Mouse (Mus musculus) heart, embryonic 13.5 days (tissue): ENCODE data around the gene Iqschfp. TPM values are rescaled to one million over a fixed set of nuclear protein-coding genes. Genes with fewer than 3 reads are reported as not detected.
"Not testable (repeated sequence)": the region's sequence is repeated elsewhere in the genome, so short reads cannot be mapped to it uniquely, and the experiment has no call there.

ENCODE experiments used
- ATAC-seq: fragments of 200-750 bp; cut with Nextera tagmentation; 2 replicates; pipeline ENCODE4 v1.8.0; 2017; ENCODE audit warnings: moderate TSS enrichment; ENCODE audit not compliant: insufficient number of reproducible peaks, low FRiP score, low TSS enrichment; ENCODE audit errors: extremely low read depth
- H3K27ac ChIP-seq: fragments of 300-500 bp; sonication (generic); replicated peaks from 2 replicates; pipeline ENCODE4 v1.5.1; 2015; ENCODE audit warnings: moderate library complexity, mild to moderate bottlenecking, inconsistent platforms
- H3K27me3 ChIP-seq: fragments of 300-500 bp; sonication (generic); replicated peaks from 2 replicates; pipeline ENCODE4 v1.6.1; 2015; ENCODE audit warnings: mild to moderate bottlenecking, inconsistent platforms
- H3K36me3 ChIP-seq: fragments of 300-500 bp; sonication (generic); 2 replicates; pipeline ENCODE4 v1.6.1; 2015; ENCODE audit warnings: mild to moderate bottlenecking, inconsistent platforms
- H3K4me1 ChIP-seq: fragments of 300-500 bp; sonication (generic); 2 replicates; pipeline ENCODE4 v1.6.1; 2015; ENCODE audit warnings: inconsistent platforms
- H3K4me2 ChIP-seq: fragments of 300-500 bp; sonication (generic); 2 replicates; pipeline ENCODE4 v1.6.1; 2015; ENCODE audit warnings: inconsistent platforms, mild to moderate bottlenecking, moderate library complexity
- H3K4me3 ChIP-seq: fragments of 300-500 bp; sonication (generic); 2 replicates; pipeline ENCODE4 v1.5.1; 2015; ENCODE audit warnings: moderate library complexity, mild to moderate bottlenecking, inconsistent platforms
- H3K9ac ChIP-seq: fragments of 300-500 bp; sonication (generic); 2 replicates; pipeline ENCODE4 v1.6.1; 2015; ENCODE audit warnings: inconsistent platforms, mild to moderate bottlenecking, moderate library complexity
- H3K9me3 ChIP-seq: fragments of 300-500 bp; sonication (generic); 2 replicates; pipeline ENCODE4 v1.6.1; 2016; ENCODE audit warnings: inconsistent platforms
- WGBS: fragments of 180-500 bp; shearing (Covaris S2); methylation state at CpG from one replicate; pipeline ENCODE4 v1.1.7; 2015; ENCODE audit warnings: mixed read lengths; 5-methylcytosine and 5-hydroxymethylcytosine counted together
- polyA plus RNA-seq: library from polyadenylated mRNA; unstranded; fragments of >200 nt; fragmentation: Nextera tagmentation; extraction: Ambion mirVana; gene quantifications from 2 replicates; pipeline ENCODE4 v1.2.1, GENCODE M21; 2015

Iqschfp gene
- polyA plus RNA-seq, 1 experiment from 2014 or later = not detected

GRCm38 (mm10) chr3:68092108-68092507 is 200.1 kb downstream of the Iqschfp start:
- ATAC-seq = no peak
- H3K9me3 ChIP-seq = no peaks in the 10 kb centered on the region
- no peak overlapping the region for H3K27ac ChIP-seq
- no peak overlapping the region for H3K4me3 ChIP-seq
- WGBS = 69% methylated on average over 4 of the region's 4 CpGs
- no peaks in the 10 kb centered on the region for H3K4me1 ChIP-seq
- H3K4me2 ChIP-seq = no peak overlapping the region
- no peaks in the 10 kb centered on the region for H3K27me3 ChIP-seq
- H3K36me3 ChIP-seq = no peaks in the 10 kb centered on the region
- H3K9ac ChIP-seq = no peak overlapping the region

DNA sequence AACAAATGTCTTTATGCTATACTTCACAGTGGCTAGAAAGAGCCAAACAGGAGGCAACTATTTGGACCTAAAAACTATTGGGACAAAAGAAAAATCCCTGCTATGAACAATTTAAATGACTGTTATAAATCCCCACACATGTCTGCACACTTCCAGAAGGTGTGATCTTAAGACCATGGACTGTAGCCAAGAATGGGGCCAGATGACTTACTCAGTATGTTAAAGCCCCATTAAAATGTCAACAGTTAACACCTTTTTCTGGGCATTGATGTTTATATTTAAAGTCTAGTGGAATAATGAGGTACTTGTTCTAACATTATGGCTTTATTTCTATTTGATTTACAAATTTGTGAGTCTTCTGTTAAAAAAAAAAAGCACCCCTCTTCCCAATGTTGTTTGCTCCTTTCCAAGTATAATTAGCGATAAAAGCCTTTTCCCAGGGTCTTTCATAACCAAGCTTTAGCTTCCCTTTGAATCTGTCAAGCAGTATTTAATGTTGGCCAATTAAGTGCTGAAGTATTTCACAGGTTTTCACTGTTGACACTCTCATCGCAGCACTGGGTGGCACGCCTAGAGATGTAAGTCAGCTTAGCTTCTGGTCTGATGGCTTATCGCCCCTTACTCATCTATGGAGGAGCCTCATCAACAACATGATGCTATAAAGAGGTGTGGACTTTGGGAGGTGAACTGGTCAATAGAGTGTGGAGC is 204.8 kb downstream of the Iqschfp start:
- Histone ChIP-seq H3K27ac (no peak overlapping the region), H3K4me2 (no peak overlapping the region), H3K4me1 (no peaks in the 10 kb centered on the region), H3K9me3 (no peaks in the 10 kb centered on the region), H3K9ac (no peak overlapping the region), H3K4me3 (no peak overlapping the region), H3K36me3 (no peaks in the 10 kb centered on the region), H3K27me3 (no peaks in the 10 kb centered on the region)
- 72% methylated on average over 4 of the region's 4 CpGs for WGBS
- no peak for ATAC-seq

- not testable (repeated sequence) for H3K9me3 ChIP-seq, H3K4me1 ChIP-seq, H3K36me3 ChIP-seq, H3K27me3 ChIP-seq, H3K27ac ChIP-seq, H3K4me2 ChIP-seq, ATAC-seq, H3K4me3 ChIP-seq, H3K9ac ChIP-seq
- 81% methylated on average over 6 of the region's 6 CpGs for WGBS
Observed at GRCm38 (mm10) chr3:68099561-68099960, 207.5 kb downstream of the Iqschfp start.

DNA sequence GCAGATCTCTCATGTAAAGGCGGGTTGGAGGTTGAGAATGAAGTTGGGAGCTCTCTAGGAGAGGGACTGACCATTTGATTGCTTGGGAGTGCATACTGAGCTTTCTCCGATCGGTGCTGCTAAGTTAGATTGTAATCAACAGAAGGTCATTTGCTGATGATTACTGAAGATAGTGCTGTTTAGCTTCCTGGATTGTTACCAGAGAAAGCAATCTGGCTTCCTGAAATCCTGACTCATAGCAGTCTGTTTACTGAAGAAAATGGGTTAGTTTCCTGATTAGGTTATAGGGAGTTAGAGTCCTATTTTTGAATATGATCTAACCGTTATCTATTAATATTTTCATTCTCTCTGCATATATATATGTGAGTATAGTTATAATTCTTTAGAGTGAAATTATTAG is 209.3 kb downstream of the Iqschfp start:
- no peaks in the 10 kb centered on the region for H3K36me3 ChIP-seq
- no peaks in the 10 kb centered on the region for H3K9me3 ChIP-seq
- WGBS = 60% methylated on average over 4 of the region's 4 CpGs
- H3K9ac ChIP-seq = no peak overlapping the region
- no peak overlapping the region for H3K27ac ChIP-seq
- no peaks in the 10 kb centered on the region for H3K4me1 ChIP-seq
- no peaks in the 10 kb centered on the region for H3K27me3 ChIP-seq
- H3K4me2 ChIP-seq = no peak overlapping the region
- no peak overlapping the region for H3K4me3 ChIP-seq
- no peak for ATAC-seq

DNA sequence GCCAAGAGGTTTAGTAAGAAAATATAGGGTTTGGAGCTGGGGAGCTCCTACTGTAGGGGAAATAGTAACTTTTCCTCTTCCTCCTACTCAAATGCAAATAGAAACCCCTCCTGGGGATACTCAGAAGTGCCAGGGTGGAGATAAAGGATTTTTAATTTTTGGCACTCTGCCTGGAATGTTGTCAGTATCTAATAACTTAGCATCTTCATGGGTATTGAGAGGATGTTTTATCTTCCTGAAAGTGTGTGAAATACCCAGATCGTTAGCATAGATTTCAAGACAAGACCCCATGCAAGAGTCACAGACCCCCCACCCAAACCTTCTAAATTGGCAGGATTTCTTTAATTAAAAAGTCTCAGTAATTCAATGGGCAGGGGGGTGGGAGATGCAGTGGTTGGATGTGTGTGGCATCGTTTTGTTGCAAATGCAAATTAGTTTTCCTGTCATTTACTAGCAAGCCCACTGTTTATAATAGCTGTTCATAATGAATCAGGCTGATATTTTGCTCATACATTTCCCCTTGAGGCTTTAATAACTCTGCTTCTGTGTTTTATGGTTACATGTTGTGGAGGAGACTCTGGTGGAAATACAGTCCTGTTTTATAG is 213.2 kb downstream of the Iqschfp start:
- no peaks in the 10 kb centered on the region for H3K4me1 ChIP-seq
- H3K27ac ChIP-seq = no peak overlapping the region
- H3K36me3 ChIP-seq = no peaks in the 10 kb centered on the region
- H3K9me3 ChIP-seq = no peaks in the 10 kb centered on the region
- H3K4me2 ChIP-seq = no peak overlapping the region
- no peak overlapping the region for H3K4me3 ChIP-seq
- 71% methylated on average over 2 of the region's 2 CpGs for WGBS
- no peak for ATAC-seq
- H3K27me3 ChIP-seq = no peaks in the 10 kb centered on the region
- no peak overlapping the region for H3K9ac ChIP-seq

DNA sequence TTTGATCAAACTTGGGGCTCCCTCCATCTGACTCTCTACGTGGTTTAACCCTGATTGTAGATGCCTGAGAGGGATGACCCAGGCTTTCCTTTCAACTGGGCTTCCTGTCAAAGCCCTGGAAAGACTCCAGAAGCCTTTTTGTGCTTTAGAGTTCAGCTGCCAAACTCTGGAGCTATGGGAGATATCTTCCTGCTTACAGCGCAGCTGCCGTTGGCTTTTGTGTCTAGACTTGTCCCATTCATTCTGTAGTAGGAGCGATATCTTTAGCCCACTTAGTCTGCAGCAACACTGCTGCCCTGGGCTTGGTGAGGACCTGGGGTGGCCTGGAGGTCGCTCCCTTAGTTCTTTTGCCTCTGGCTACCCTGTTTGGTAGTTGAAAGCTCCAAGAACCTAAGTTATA is 229.3 kb downstream of the Iqschfp start:
- Histone ChIP-seq H3K27ac (peak overlapping the region; percentile 60), H3K4me1 (peaks cover 11% of the 10 kb centered on the region), H3K27me3 (no peaks in the 10 kb centered on the region), H3K36me3 (no peaks in the 10 kb centered on the region), H3K4me3 (no peak overlapping the region), H3K4me2 (no peak overlapping the region), H3K9ac (no peak overlapping the region), H3K9me3 (no peaks in the 10 kb centered on the region)
- ATAC-seq = no peak
- WGBS = 14% methylated on average over 5 of the region's 5 CpGs

DNA sequence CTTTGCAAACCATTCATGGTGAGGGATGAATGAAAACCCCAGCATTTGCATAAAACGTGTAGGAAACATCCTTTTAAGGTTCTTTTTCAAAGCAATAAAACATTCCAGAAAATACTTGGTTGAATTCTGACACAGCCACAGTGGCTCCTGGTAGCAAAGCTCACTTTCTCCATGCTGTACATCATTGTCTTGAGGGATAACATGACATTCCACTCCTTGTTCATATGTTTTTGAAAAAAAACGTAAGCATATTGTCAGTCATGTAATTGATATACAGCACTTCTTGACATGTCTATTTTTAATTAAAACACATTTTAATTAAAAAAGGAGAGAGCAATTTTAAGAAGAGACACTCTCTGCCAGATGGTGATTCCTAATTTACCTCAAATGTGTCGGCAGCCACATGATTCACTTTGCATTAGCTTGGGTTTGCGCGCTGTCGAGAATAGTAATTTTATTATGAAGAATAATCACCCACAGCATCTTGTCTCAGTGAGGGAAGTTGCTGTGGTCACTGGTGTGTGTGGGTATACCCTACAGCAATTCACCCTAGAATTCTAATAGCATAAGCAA is 234.3 kb downstream of the Iqschfp start:
- no peak for ATAC-seq
- no peak overlapping the region for H3K27ac ChIP-seq

DNA sequence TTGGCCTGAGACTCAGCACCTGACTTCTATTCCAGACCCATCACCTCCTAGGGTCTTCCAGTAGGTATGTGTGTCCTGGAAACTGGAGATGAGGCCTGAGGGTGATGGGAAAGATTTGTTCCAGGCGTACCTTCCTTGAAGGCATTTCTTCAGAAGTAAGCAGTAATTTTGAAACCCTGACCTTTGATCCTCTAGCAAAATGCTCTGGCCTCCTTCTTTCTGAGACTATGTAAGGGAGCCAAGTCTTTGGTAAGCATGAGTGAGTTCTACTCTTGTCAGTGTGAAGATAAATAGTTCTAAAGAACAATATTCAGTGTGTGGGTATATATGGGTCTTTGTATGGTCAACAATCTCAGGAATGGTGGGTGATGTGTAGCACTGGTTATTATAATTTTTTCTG is 238.4 kb downstream of the Iqschfp start:
- H3K9me3 ChIP-seq = no peaks in the 10 kb centered on the region
- H3K27ac ChIP-seq = no peak overlapping the region
- H3K9ac ChIP-seq = no peak overlapping the region
- H3K4me1 ChIP-seq = no peaks in the 10 kb centered on the region
- no peak overlapping the region for H3K4me3 ChIP-seq
- H3K27me3 ChIP-seq = no peaks in the 10 kb centered on the region
- H3K36me3 ChIP-seq = no peaks in the 10 kb centered on the region
- no peak for ATAC-seq
- WGBS = 79% methylated on average over 1 of the region's 1 CpGs
- H3K4me2 ChIP-seq = no peak overlapping the region

More for the DNA sequence above, 234.3 kb downstream of the Iqschfp start:
- H3K36me3 ChIP-seq = no peaks in the 10 kb centered on the region
- H3K4me2 ChIP-seq = no peak overlapping the region
- H3K27me3 ChIP-seq = no peaks in the 10 kb centered on the region
- WGBS = 60% methylated on average over 6 of the region's 6 CpGs
- no peak overlapping the region for H3K9ac ChIP-seq
- no peak overlapping the region for H3K4me3 ChIP-seq
- H3K4me1 ChIP-seq = peaks cover 6% of the 10 kb centered on the region
- no peaks in the 10 kb centered on the region for H3K9me3 ChIP-seq

DNA sequence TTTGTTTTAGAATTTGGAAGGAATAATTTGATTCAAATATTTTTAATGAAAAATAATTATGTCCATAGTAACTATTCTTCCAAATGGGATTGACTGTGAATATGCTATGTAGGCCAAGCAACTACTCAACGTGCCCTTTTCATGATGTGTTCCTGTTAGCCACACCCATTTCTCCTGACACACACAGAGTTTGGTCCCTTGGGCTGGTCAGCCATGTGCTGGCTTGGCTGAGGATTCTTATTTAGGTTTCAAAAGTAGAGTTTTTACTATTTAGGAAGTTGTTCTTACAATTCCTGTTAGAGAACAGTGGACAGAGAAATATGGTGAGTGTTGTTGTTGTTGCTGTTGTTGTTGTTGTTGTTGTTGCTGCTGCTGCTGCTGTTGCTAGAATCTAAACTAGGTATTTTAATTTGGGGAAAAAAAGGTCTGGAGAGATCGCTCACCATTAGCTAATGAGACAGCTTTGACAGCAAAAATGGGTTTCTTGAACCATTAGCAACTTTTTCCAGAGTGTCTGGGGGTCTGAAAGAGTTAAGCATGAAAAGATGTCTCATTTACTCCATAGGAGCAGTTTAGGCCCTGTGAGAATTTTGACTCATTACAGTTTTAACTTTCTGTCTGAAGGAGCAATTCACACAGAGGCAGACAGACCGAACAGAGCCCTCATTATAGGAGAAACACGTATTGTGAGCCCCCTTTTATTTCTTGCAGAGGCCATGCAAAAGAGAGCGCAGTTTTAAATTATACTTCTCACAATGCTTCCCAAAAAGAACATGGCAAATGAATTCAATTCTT is 247.0 kb downstream of the Iqschfp start:
- Histone ChIP-seq H3K9ac (no peak overlapping the region), H3K4me2 (no peak overlapping the region), H3K9me3 (no peaks in the 10 kb centered on the region), H3K27ac (no peak overlapping the region), H3K27me3 (no peaks in the 10 kb centered on the region), H3K4me3 (no peak overlapping the region), H3K4me1 (no peaks in the 10 kb centered on the region), H3K36me3 (no peaks in the 10 kb centered on the region)
- ATAC-seq = no peak
- 70% methylated on average over 5 of the region's 5 CpGs for WGBS

GRCm38 (mm10) chr3:68150688-68151087 is 258.7 kb downstream of the Iqschfp start:
- H3K9ac ChIP-seq = no peak overlapping the region
- 76% methylated on average over 8 of the region's 8 CpGs for WGBS
- ATAC-seq = no peak
- no peak overlapping the region for H3K4me3 ChIP-seq
- no peak overlapping the region for H3K4me2 ChIP-seq
- no peaks in the 10 kb centered on the region for H3K9me3 ChIP-seq
- no peak overlapping the region for H3K27ac ChIP-seq
- no peaks in the 10 kb centered on the region for H3K27me3 ChIP-seq
- H3K4me1 ChIP-seq = no peaks in the 10 kb centered on the region
- H3K36me3 ChIP-seq = no peaks in the 10 kb centered on the region

DNA sequence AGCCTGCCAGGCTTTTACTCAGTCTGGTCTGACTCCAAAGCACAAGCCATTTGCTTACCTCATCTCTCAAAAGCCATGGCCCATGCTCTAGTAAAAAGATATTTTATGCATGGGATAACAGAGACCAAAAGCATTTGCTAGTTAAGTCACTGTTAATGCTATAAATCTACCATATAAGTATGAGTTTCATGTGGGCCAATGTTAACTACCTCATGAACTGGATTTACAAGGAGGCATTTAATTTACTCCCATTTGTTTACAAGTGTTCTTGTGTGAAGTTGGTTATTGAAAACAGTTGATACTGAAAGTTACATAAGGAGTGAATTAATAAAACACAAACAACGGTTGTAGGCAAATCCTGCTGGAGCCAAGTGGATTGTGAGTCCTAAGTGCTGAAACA is 268.1 kb downstream of the Iqschfp start:
- ATAC-seq = no peak
- 64% methylated on average over 1 of the region's 1 CpGs for whole genome bisulfite sequencing
- H3K4me3 ChIP-seq = no peak overlapping the region

More for the DNA sequence above, 268.1 kb downstream of the Iqschfp start:
- Histone ChIP-seq H3K9me3 (no peaks in the 10 kb centered on the region), H3K4me2 (no peak overlapping the region), H3K27ac (no peak overlapping the region), H3K36me3 (no peaks in the 10 kb centered on the region), H3K27me3 (no peaks in the 10 kb centered on the region), H3K4me1 (no peaks in the 10 kb centered on the region), H3K9ac (no peak overlapping the region)
